ENCODE assay signal across 32 mouse cellular contexts in the genomic region with DNA sequence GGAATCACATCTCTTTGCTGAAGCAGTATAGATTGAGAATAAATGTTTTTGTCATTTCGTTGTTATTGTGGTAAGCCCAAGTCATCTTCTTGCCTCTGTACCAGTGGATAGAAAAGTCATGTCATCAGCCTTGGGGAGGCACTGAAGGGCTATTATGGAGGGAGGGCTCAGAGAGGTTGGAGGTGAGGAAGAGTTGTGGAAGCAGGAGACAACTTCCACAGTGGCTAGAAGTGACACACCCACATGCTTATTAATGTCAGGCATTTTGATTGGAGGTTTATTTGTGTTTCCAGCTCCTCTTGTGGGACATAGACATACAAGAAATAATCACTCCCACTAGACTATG. TPM values are rescaled to one million over a fixed set of nuclear protein-coding genes. Genes with fewer than 3 reads are reported as not detected.
A peak's percentile ranks its signal among the peaks of the same experiment; 100 is the strongest.
DNase-seq lines count a peak whose midpoint lies in the region; ATAC-seq and TF ChIP-seq lines count a peak whose summit lies in the region.
"Had no signal": no experiment of that assay in that cellular context is flagged by ENCODE, and none has a peak within 500 bp of the region (broad histone marks: within the 10 kb centered on the region; RNA-seq: fewer than 3 reads in every experiment).

No protein-coding gene starts in this region.

- no peaks in the 10 kb centered on the region for H3K9me3 ChIP-seq in forebrain, embryonic 14.5 days (replicated peaks; ENCODE audit: control insufficient read depth, low read length)
- no peaks in the 10 kb centered on the region for H3K9me3 ChIP-seq in forebrain, embryonic 16.5 days (ENCODE audit: control insufficient read depth, low read length)
- H3K9me3 ChIP-seq in hindbrain, embryonic 13.5 days: no peaks in the 10 kb centered on the region
- H3K9me3 ChIP-seq in hindbrain, embryonic 12.5 days (replicated peaks): no peaks in the 10 kb centered on the region
- no peaks in the 10 kb centered on the region for H3K9me3 ChIP-seq in hindbrain, embryonic 16.5 days (ENCODE audit: control insufficient read depth, low read length)
- no peaks in the 10 kb centered on the region for H3K9me3 ChIP-seq in hindbrain, postnatal 0 days (ENCODE audit: low read length)
- H3K9me3 ChIP-seq in neural tube, embryonic 15.5 days (replicated peaks): no peaks in the 10 kb centered on the region
- H3K9me3 ChIP-seq: embryonic facial prominence, embryonic 10.5 days; embryonic facial prominence, embryonic 13.5 days; heart, embryonic 12.5 days; heart, embryonic 15.5 days; intestine, embryonic 15.5 days had no signal

- H3K27ac ChIP-seq in forebrain, embryonic 14.5 days (ENCODE audit: low read depth, low read length): peak overlapping the region; percentile 44; the same call in 1 of the 2 replicates
- H3K27ac ChIP-seq in forebrain, embryonic 16.5 days (ENCODE audit: low read length): no peak overlapping the region
- peak overlapping the region; percentile 85 for H3K27ac ChIP-seq in hindbrain, embryonic 13.5 days
- H3K27ac ChIP-seq in hindbrain, embryonic 12.5 days: no peak overlapping the region
- H3K27ac ChIP-seq in hindbrain, embryonic 16.5 days (ENCODE audit: low read depth, low read length): peak overlapping the region; percentile 34; the same call in 1 of the 2 replicates
- H3K27ac ChIP-seq in hindbrain, postnatal 0 days: no peak overlapping the region
- peak overlapping the region; percentile 60 for H3K27ac ChIP-seq in neural tube, embryonic 15.5 days (replicated peaks)
- H3K27ac ChIP-seq: embryonic facial prominence, embryonic 10.5 days; embryonic facial prominence, embryonic 13.5 days; gastrocnemius, adult 2 months; heart, embryonic 15.5 days; intestine, embryonic 15.5 days had no signal

- no peak overlapping the region for H3K4me3 ChIP-seq in forebrain, embryonic 14.5 days (ENCODE audit: low read depth, low read length)
- H3K4me3 ChIP-seq in forebrain, embryonic 16.5 days (replicated peaks; ENCODE audit: low read length): no peak overlapping the region
- H3K4me3 ChIP-seq in hindbrain, embryonic 13.5 days: no peak overlapping the region
- H3K4me3 ChIP-seq in hindbrain, embryonic 12.5 days: no peak overlapping the region
- no peak overlapping the region for H3K4me3 ChIP-seq in hindbrain, embryonic 16.5 days (ENCODE audit: low read length)
- no peak overlapping the region for H3K4me3 ChIP-seq in hindbrain, postnatal 0 days (ENCODE audit: low read length)
- H3K4me3 ChIP-seq in neural tube, embryonic 15.5 days (replicated peaks): no peak overlapping the region
- H3K4me3 ChIP-seq: embryonic facial prominence, embryonic 10.5 days; embryonic facial prominence, embryonic 13.5 days; erythroblast, embryonic 14.5 days; gastrocnemius, adult 2 months; heart, embryonic 12.5 days; heart, embryonic 15.5 days; intestine, embryonic 15.5 days had no signal

- H3K27me3 ChIP-seq in forebrain, embryonic 14.5 days (replicated peaks; ENCODE audit: control insufficient read depth, insufficient read depth, low read length): no peaks in the 10 kb centered on the region
- H3K27me3 ChIP-seq in forebrain, embryonic 16.5 days (replicated peaks; ENCODE audit: control insufficient read depth, insufficient read depth, low read length): no peaks in the 10 kb centered on the region
- no peaks in the 10 kb centered on the region for H3K27me3 ChIP-seq in hindbrain, embryonic 13.5 days
- no peaks in the 10 kb centered on the region for H3K27me3 ChIP-seq in hindbrain, embryonic 12.5 days
- no peaks in the 10 kb centered on the region for H3K27me3 ChIP-seq in hindbrain, embryonic 16.5 days (replicated peaks; ENCODE audit: control insufficient read depth, insufficient read depth, low read length)
- H3K27me3 ChIP-seq in hindbrain, postnatal 0 days (ENCODE audit: insufficient read depth, low read length): no peaks in the 10 kb centered on the region
- no peaks in the 10 kb centered on the region for H3K27me3 ChIP-seq in neural tube, embryonic 15.5 days (replicated peaks)
- H3K27me3 ChIP-seq: embryonic facial prominence, embryonic 13.5 days; heart, embryonic 12.5 days; heart, embryonic 15.5 days; intestine, embryonic 15.5 days had no signal

- ATAC-seq in forebrain, embryonic 14.5 days: peak; percentile 2; the same call in 1 of the 2 replicates
- ATAC-seq in forebrain, embryonic 16.5 days: no peak
- 0 out of 2 replicates have a peak, but pooled peaks have one; percentile 10 for ATAC-seq in hindbrain, embryonic 13.5 days (ENCODE audit: low FRiP score)
- no peak for ATAC-seq in hindbrain, embryonic 12.5 days (ENCODE audit: low FRiP score)
- peak; percentile 20; the same call in 1 of the 2 replicates for ATAC-seq in hindbrain, embryonic 16.5 days
- ATAC-seq in hindbrain, postnatal 0 days: no peak
- peak; percentile 30; the same call in 1 of the 2 replicates for ATAC-seq in neural tube, embryonic 15.5 days (ENCODE audit: low FRiP score)
- ATAC-seq: CD4-positive, CD25-positive, alpha-beta regulatory T cell, adult 4 months; intestine, embryonic 15.5 days had no signal

- 76% methylated on average over 1 of the region's 1 CpGs for WGBS in forebrain, embryonic 14.5 days
- WGBS in forebrain, embryonic 16.5 days: 79% methylated on average over 1 of the region's 1 CpGs
- 86% methylated on average over 1 of the region's 1 CpGs for WGBS in hindbrain, embryonic 13.5 days
- 100% methylated on average over 1 of the region's 1 CpGs for WGBS in hindbrain, embryonic 12.5 days
- WGBS in hindbrain, embryonic 16.5 days: 87% methylated on average over 1 of the region's 1 CpGs
- 86% methylated on average over 1 of the region's 1 CpGs for WGBS in hindbrain, postnatal 0 days
- 68% methylated on average over 1 of the region's 1 CpGs for WGBS in neural tube, embryonic 15.5 days

- no peak overlapping the region for H3K4me2 ChIP-seq in forebrain, embryonic 14.5 days (ENCODE audit: low read length)
- no peak overlapping the region for H3K4me2 ChIP-seq in forebrain, embryonic 16.5 days (ENCODE audit: low read length)
- H3K4me2 ChIP-seq in hindbrain, embryonic 13.5 days: no peak overlapping the region
- no peak overlapping the region for H3K4me2 ChIP-seq in hindbrain, embryonic 12.5 days (replicated peaks)
- no peak overlapping the region; the same call in 1 of the 2 replicates for H3K4me2 ChIP-seq in hindbrain, embryonic 16.5 days (ENCODE audit: low read length)
- no peak overlapping the region for H3K4me2 ChIP-seq in hindbrain, postnatal 0 days (ENCODE audit: low read depth, low read length)
- H3K4me2 ChIP-seq in neural tube, embryonic 15.5 days: no peak overlapping the region
- H3K4me2 ChIP-seq: embryonic facial prominence, embryonic 13.5 days; heart, embryonic 12.5 days; heart, embryonic 15.5 days; intestine, embryonic 15.5 days had no signal

- no peak overlapping the region for H3K9ac ChIP-seq in forebrain, embryonic 14.5 days (ENCODE audit: low read length)
- no peak overlapping the region for H3K9ac ChIP-seq in forebrain, embryonic 16.5 days (replicated peaks; ENCODE audit: low read depth, low read length)
- no peak overlapping the region for H3K9ac ChIP-seq in hindbrain, embryonic 13.5 days
- no peak overlapping the region for H3K9ac ChIP-seq in hindbrain, embryonic 12.5 days
- H3K9ac ChIP-seq in hindbrain, embryonic 16.5 days (ENCODE audit: low read depth, low read length): no peak overlapping the region
- H3K9ac ChIP-seq in hindbrain, postnatal 0 days (replicated peaks; ENCODE audit: low read length): no peak overlapping the region
- no peak overlapping the region for H3K9ac ChIP-seq in neural tube, embryonic 15.5 days (replicated peaks)
- H3K9ac ChIP-seq: embryonic facial prominence, embryonic 13.5 days; heart, embryonic 12.5 days; heart, embryonic 15.5 days; intestine, embryonic 15.5 days had no signal

- H3K4me1 ChIP-seq in forebrain, embryonic 14.5 days (ENCODE audit: control insufficient read depth, insufficient read depth, low read length): peaks cover 3% of the 10 kb centered on the region
- peaks cover 14% of the 10 kb centered on the region; the same call in 1 of the 2 replicates for H3K4me1 ChIP-seq in forebrain, embryonic 16.5 days (replicated peaks; ENCODE audit: control insufficient read depth, insufficient read depth, low read length)
- H3K4me1 ChIP-seq in hindbrain, embryonic 13.5 days (replicated peaks): 0 out of 2 replicates have a peak, but pooled peaks cover 4% of the 10 kb centered on the region
- H3K4me1 ChIP-seq in hindbrain, embryonic 12.5 days: no peaks in the 10 kb centered on the region
- H3K4me1 ChIP-seq in hindbrain, embryonic 16.5 days (ENCODE audit: control insufficient read depth, insufficient read depth, low read depth, low read length): no peaks in the 10 kb centered on the region
- no peaks in the 10 kb centered on the region for H3K4me1 ChIP-seq in hindbrain, postnatal 0 days (ENCODE audit: insufficient read depth, low read length)
- H3K4me1 ChIP-seq in neural tube, embryonic 15.5 days: 0 out of 2 replicates have a peak, but pooled peaks cover 11% of the 10 kb centered on the region
- H3K4me1 ChIP-seq: embryonic facial prominence, embryonic 10.5 days; embryonic facial prominence, embryonic 13.5 days; heart, embryonic 12.5 days; heart, embryonic 15.5 days; intestine, embryonic 15.5 days had no signal

- no peak for TF ChIP-seq CTCF in hindbrain, postnatal 0 days (IDR thresholded peaks at IDR 0.05; ENCODE audit: low read depth)

- H3K36me3 ChIP-seq in forebrain, embryonic 14.5 days (ENCODE audit: control insufficient read depth, insufficient read depth, low read length): no peaks in the 10 kb centered on the region
- no peaks in the 10 kb centered on the region for H3K36me3 ChIP-seq in forebrain, embryonic 16.5 days (ENCODE audit: control insufficient read depth, insufficient read depth)
- H3K36me3 ChIP-seq in hindbrain, embryonic 13.5 days: no peaks in the 10 kb centered on the region
- H3K36me3 ChIP-seq in hindbrain, embryonic 12.5 days: no peaks in the 10 kb centered on the region
- no peaks in the 10 kb centered on the region for H3K36me3 ChIP-seq in hindbrain, embryonic 16.5 days (ENCODE audit: control insufficient read depth, insufficient read depth, low read length)
- H3K36me3 ChIP-seq in hindbrain, postnatal 0 days (ENCODE audit: insufficient read depth, low read length): no peaks in the 10 kb centered on the region
- H3K36me3 ChIP-seq in neural tube, embryonic 15.5 days: no peaks in the 10 kb centered on the region
- H3K36me3 ChIP-seq: embryonic facial prominence, embryonic 10.5 days; embryonic facial prominence, embryonic 13.5 days; heart, embryonic 12.5 days; heart, embryonic 15.5 days; intestine, embryonic 15.5 days had no signal

- DNase-seq in forebrain, embryonic 14.5 days (ENCODE audit: low spot score): no peak
- no peak for DNase-seq in hindbrain, postnatal 0 days (ENCODE audit: low spot score)
- DNase-seq in cerebellum, postnatal 36 days: no peak
- DNase-seq: adrenal gland, adult 2 months; adrenal gland, postnatal 14 days; cerebellum, adult 11 months; cerebellum, adult 2 months; cerebellum, adult 9-11 months; cerebellum, postnatal 25 days; embryo, embryonic 11 days; gastrocnemius, adult 2 months; gastrocnemius, postnatal 14 days; heart, adult 18-20 months; heart, postnatal 10 days; heart, postnatal 4 days; kidney, adult 11 months; kidney, adult 8-10 months had no signal

RNA-seq across cellular contexts. Expression of gene Neurod6, which starts 23.7 kb away (rescaled TPM):
- 448 and 466 TPM in 2 replicates for polyA plus RNA-seq in forebrain, embryonic 14.5 days (2014; fragmentation: Nextera tagmentation; extraction: Ambion mirVana)
- 468 and 578 TPM in 2 replicates for polyA plus RNA-seq in forebrain, embryonic 16.5 days (2015; fragmentation: Nextera tagmentation; extraction: Ambion mirVana)
- polyA plus RNA-seq in hindbrain, embryonic 13.5 days (2015; fragmentation: Nextera tagmentation; extraction: Ambion mirVana): 62.6 and 80.1 TPM in 2 replicates
- polyA plus RNA-seq in hindbrain, embryonic 12.5 days (2016; fragmentation: Nextera tagmentation; extraction: Ambion mirVana): 18.0 and 22.7 TPM in 2 replicates
- 33.5 and 39.9 TPM in 2 replicates for polyA plus RNA-seq in hindbrain, embryonic 16.5 days (2015; fragmentation: Nextera tagmentation; extraction: Ambion mirVana)
- 20.9 and 24.3 TPM in 2 replicates for total RNA-seq in hindbrain, postnatal 0 days (2014; rRNA removed)
- polyA plus RNA-seq in hindbrain, postnatal 0 days (2015; fragmentation: Nextera tagmentation; extraction: Ambion mirVana): 29.2 and 31.1 TPM in 2 replicates
- polyA plus RNA-seq in neural tube, embryonic 15.5 days (2015; fragmentation: Nextera tagmentation; extraction: Ambion mirVana): 42.0 and 54.7 TPM in 2 replicates
- total RNA-seq: adrenal gland, adult 2 months; adrenal gland, postnatal 14 days; gastrocnemius, adult 2 months; gastrocnemius, postnatal 14 days; gastrocnemius, postnatal 4 days; heart, adult 18-20 months; heart, postnatal 10 days; heart, postnatal 4 days; MEL had no signal
- polyA plus RNA-seq: adrenal gland, adult 2 months; C2C12; CD4-positive, CD25-positive, alpha-beta regulatory T cell, adult 4 months; embryonic facial prominence, embryonic 10.5 days; erythroblast, embryonic 14.5 days; intestine, embryonic 15.5 days had no signal

Comparison
In these comparisons a context has a peak if more than half of its experiments do, and no peak if none do; other contexts are left out.
1. ATAC-seq: peak in forebrain, embryonic 14.5 days (single experiment), hindbrain, embryonic 13.5 days (single experiment), hindbrain, embryonic 16.5 days (single experiment) and neural tube, embryonic 15.5 days (single experiment); none in forebrain, embryonic 16.5 days (single experiment), hindbrain, embryonic 12.5 days (single experiment) and hindbrain, postnatal 0 days (single experiment).
2. H3K27ac ChIP-seq: peak in forebrain, embryonic 14.5 days (single experiment), hindbrain, embryonic 13.5 days (single experiment), hindbrain, embryonic 16.5 days (single experiment) and neural tube, embryonic 15.5 days (single experiment); none in forebrain, embryonic 16.5 days (single experiment), hindbrain, embryonic 12.5 days (single experiment) and hindbrain, postnatal 0 days (single experiment).